Mouse (Mus musculus) c-Kit-negative CD71-positive TER-119-positive erythroid progenitor cells, embryonic 14.5 days (primary cell): Measurements from ENCODE around the gene Actrt2.

Source experiments
- DNase-seq: peaks from one replicate; pipeline ENCODE4 v3.0.0-alpha.2; 2013; ENCODE audit warnings: low read depth, low spot score

The Actrt2 gene

GRCm38 (mm10) chr4:154683068-154683752 lies 15.5 kb upstream of the Actrt2 start:
- DNase-seq = no peak

DNA sequence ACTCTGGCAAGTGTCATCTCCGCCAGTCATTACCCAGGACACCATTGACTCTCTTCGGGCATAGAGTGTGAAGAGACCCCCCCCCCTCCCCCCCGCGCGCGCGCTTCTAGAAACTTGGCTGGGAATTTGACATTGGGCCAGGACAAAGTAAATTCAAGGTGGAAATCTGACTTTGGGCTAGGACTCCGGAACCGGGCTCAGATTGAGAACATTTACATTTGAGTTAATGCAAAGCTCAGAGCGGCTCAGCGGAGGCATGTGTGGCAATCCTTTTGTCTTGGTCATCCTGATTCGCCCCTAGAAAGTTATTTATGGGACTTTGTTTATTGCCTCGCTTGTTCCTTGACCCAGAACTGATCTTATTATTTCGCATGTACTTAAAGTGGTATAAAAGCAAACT lies 14.6 kb upstream of the Actrt2 start:
- DNase-seq = no peak

GRCm38 (mm10) chr4:154675441-154676000 lies 7.9 kb upstream of the Actrt2 start:
- no peak for DNase-seq

DNA sequence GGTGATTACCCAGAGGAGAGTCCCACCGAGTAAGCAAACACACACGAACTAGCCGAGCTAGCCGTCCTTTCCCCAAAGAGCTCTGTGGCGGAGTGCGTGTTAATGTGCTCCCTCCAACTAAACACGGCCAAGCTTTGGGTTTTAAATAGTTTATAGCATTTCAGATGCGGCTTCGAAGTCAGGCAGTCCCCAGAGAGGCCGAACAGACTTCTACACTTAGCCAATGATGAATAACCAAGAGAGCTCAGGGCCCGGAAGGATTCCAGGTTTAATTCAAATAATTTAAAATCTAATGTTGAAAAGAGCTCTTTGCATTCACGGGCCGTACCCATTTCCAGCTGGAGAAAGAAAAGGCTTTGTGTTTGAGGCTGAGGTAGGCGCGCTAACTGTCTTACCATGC lies 7.3 kb upstream of the Actrt2 start:
- no peak for DNase-seq

GRCm38 (mm10) chr4:154674541-154674940 lies 6.9 kb upstream of the Actrt2 start:
- no peak for DNase-seq

- no peak for DNase-seq
Observed at GRCm38 (mm10) chr4:154673986-154674385, 6.3 kb upstream of the Actrt2 start.

GRCm38 (mm10) chr4:154672027-154672426 lies 4.4 kb upstream of the Actrt2 start:
- no peak for DNase-seq

GRCm38 (mm10) chr4:154671232-154671912 lies 3.7 kb upstream of the Actrt2 start:
- DNase-seq = no peak

DNA sequence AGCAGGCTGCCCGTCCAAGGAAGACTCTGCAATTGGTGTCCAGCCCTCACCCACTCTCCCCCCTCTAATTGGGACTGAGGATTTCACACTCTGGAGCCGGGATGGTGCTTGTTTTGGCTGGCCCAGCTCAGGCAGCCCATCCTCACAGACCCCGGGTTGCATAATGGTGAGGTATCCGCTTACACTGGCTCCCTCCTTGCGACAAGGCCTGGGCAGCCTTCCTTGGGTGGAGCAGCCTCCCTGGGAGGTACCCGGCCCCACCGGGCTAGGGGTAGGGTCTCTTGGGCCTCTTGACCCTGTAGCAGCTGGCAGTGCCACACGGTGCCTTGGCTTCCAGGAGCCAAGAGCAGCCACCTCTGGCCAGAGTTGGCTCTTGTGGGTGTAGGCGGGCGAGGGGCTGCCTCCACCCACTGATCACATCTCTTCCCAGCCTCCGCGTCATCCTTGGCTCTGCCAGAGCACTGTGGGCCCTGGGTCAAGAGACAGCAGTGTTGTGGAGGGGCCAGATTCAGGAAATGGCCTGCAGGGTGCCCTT lies 4.9 kb downstream of the Actrt2 start:
- no peak for DNase-seq

DNA sequence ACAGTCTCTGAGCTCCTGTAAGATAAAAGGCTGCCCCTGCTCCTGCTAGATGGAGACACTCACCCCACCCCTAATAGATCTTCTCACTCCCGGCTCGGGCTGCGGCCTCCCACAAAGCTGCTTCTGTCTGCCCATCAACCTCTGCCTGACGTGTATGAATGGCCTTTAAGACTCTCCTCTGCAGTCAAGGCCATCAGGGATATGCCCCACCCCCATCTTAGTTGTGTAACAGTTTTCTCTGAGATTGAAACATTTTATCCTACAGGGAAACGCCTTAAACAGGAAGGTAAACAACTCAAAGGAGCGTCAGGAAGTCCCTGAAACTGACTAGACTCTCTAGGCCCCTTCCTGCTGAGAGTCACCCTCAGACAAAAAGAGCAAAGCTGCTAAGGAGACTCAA lies 6.4 kb downstream of the Actrt2 start:
- no peak for DNase-seq

DNA sequence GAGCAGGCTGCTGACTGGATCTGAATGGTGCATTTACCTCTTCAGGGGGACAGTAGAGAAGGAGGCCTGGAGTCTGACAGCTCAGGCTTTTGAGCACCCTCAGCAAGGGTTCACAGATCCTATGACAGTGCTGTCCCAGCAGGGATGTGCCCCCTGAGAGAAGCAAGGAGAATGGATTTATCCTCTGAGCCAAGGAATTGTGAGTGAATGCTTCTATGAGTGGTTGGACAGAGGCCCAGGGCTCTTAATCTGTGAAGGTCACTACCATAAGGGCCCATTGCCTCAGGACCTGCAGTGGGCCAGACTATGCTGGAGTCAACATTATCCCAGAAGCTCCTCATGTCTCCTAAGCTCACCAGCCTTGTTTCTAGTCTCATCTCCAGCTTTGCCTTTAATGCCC lies 7.6 kb downstream of the Actrt2 start:
- no peak for DNase-seq

- DNase-seq = no peak
Observed at GRCm38 (mm10) chr4:154655134-154655910, 12.3 kb downstream of the Actrt2 start.

GRCm38 (mm10) chr4:154652494-154652893 lies 15.2 kb downstream of the Actrt2 start:
- DNase-seq = no peak

DNA sequence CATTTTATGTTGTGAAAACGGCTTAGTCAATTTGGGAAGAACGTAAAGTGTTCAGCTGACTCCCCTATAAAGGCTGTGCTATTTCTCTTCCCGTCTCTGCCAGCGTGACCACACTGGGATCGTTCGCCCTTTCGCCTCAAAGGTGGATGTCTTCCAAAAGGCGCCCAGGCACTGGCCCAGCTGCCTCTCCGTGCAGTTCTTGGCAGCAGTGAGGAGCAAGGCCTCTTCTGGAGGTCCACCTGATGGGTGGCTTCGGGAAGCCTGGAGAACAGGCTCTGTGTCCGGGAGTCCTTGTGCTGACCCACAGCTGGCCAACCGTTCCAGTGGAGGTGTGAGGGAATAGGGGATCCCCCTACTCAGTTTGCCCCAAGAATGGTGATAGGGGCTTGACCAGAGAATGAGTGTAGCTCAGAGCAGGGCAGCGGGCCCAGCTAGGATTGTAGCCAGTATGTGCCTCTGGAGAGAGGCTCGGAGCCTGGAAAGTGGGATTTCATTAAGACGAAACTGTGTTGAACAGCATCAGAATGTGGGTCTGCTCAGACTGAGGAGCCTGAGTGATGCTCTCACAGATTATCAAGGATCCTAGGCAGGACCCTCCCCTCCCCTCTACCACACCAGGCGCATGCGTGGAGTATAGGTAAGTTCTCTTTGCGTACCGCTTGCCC lies 18.5 kb downstream of the Actrt2 start:
- no peak for DNase-seq

DNA sequence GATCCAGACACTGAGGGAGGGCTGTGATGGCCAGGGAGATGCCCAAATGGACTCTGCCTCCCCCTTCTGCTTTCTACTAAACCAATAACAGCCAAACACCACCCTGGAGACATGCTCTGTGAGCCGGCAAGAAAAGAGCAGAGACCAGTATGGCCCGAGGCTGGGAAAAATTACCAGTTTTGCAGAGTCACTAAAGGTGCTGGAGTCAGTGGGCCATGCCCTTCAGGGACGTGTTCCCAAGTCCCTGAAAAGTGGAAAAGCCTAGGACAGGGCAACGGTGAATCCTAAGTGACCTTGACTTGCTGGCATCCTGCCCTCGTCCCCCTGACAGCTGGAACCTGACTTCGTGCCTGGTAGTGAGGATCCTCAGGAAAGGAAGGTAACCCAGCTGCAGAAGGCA lies 25.2 kb downstream of the Actrt2 start:
- no peak for DNase-seq

DNA sequence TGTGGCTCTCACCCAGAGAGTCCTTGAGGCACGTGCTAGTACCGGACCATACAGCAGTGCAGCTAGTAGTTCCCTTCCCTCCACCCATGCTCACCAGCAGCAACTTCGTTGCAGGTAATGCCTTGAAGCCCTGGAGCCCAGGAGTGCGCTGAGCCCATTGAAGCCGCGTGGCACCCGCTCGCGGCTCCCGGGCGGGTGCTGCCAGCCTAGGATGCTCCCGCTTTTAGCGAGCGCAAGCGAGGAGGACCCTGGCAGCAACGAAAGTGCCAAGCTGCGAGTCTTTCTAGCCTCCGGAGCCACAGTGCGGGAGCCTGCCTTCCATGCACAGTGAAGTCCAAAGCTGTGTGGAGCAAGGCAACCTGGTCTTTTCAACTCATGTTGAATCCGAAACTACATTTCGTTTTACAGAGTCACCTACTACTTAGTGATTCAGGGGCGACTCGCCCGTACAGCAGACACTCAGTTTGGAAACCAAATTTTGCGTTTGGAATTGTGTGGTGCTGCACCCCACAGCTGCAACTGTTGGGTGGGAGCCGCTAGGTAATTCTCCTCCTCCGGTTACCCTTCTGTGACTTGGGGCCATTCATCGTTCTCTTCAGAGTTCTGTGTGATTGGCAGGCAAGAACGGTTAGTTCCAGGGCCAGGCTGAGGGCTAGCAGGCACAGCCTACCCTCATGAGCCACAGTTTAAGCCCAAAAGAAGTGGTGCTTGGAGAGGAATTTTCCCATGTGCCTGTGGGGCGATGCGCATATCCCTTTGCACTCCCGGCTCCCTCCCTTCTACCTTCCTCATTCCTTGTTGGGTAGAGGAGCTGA lies 26.2 kb downstream of the Actrt2 start:
- DNase-seq = no peak

DNA sequence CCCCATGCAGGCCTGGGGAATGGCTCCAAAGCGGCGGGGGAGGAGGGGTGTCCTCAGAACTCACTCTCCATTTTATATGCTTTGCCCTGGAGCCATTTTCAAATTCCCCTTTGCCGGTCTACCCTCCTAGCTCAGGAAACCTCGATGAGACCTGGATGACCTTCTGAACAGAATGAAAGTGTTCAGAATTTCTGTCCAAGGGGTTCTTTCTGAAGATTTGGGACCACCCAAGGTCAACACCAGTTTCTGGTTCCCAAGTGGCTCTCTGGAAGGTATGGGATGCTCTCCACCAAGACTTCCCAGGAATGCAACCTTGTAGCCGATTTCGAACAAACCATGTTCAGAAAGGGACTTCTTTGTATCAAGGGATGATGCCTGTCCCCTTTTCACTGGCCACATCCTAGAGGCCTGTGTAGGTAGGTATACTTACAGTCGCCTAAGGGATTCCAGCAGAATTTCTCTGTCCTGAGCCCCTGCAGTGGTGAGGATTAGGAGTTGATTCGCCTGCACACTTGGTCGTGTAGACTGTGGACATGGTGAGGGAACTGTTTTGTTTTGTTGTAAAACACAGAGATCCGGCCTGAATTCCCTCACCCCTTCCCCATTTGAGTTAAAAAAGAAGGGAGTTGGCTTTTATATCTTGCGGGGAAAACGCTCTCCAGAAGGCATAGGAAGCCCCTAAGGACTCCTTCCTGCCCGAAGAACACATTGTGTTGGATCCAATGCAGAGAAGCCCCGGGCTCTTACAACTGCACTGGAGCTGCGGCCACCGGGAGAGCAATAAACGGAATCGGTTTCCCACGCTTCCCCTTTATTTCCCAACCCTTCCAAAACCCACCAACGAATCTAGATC lies 27.0 kb downstream of the Actrt2 start:
- DNase-seq = no peak

DNA sequence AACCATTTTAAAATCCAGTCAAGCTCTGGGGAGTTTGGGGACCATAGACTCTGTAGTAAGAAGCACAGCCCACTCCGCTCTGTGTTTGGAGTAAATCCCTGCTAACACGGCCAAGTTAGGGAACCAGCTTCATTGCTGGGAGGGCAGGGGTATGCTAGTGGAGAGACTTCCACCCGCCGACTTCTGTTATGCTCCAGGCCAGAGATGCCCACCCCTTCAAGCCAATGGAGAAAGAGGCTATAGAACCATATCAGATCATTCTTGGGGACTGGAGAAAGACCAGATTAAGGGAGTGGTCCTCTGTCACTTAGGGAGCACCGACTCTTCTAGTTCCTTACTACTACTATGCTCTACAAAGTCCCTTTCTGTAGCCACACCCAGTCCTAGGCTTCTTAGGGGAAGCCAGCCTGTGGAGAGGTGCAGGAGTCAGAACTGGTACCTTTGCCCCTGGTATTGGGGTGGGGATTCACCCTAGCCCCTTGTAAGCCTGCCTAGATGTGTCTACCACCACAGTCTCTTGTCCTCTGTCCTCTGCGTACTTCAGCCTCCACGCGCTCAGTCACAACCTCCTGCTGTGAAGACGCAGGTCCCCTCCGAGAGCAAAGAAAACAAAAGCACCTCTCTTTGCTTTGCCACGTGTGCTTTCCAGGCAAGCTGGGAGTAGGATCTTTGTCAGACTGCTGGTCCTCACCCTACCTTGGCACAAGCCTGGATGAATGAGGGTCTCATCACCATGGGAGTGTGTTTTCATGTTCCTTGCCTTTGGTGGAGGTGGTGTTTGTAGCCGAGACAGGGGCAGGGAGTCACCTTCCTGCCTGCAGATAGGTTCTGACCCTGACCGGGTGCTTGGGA lies 27.9 kb downstream of the Actrt2 start:
- no peak for DNase-seq

DNA sequence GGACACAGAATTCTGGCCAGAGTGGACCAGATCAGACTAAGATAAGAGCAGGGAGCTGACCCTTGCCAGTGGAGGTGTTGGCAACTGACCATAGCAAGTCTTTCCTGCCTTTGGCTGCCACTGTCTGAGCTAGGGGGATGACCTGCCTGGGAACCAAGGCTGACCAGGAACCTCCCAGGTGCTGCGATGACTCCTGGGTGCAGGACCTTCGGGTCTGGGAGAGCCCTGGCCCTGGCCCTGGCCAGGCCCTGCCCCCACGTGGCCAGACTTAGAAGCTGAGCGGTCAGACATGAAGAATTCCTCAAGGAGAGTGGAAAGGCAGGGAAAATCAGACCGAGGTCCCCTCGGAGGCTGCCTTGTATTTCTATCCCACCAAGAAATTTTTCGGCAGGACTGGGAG lies 28.5 kb downstream of the Actrt2 start:
- DNase-seq = no peak
